Comparison of ENCODE assay signal across 8 mouse cellular contexts in the genomic region with DNA sequence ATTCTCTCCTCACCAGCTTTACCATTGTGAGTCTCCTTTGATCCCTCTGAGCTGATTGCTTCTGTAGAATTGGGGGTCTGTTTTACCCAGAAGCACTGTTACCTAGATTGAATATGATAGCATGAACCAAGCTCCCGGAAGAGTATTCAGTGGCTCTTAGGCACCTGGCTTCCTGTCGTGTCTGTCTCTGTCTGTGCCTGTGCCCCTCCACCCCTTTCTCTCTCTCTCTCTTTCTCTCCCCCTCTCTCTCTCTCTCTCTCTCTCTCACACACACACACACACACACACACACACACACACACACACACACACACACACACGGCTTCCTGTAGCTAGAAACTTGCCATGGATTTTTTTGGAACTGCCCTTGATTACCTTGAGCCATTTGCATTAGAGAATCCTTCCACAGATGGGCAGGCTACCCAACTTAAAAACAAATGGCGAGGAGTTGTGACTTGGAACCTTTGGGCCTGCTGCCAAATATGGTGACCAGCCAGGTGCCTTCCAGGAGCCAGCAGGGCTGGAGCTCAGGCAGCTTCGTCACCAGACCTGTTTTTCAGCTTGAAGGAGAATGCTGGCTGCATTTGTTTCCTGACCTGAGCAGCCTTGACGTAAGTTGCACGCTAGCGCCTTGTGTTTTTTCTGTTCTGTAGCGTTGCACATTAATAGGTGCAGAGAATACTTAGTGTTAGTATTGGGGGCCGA. TPM values are rescaled to one million over a fixed set of nuclear protein-coding genes. Genes with fewer than 3 reads are reported as not detected.
DNase-seq lines count a peak whose midpoint lies in the region.

No protein-coding gene starts in this region.

- H3K36me3 ChIP-seq in heart, embryonic 10.5 days: peaks cover 41% of the 10 kb centered on the region

- intact Hi-C loops in left cerebral cortex, postnatal 25 days (cut with DNase I): no loop called here

- no peaks in the 10 kb centered on the region for H3K27me3 ChIP-seq in heart, embryonic 10.5 days (ENCODE audit: insufficient read depth, poor library complexity, severe bottlenecking)

- H3K4me1 ChIP-seq in heart, embryonic 10.5 days: peaks cover 16% of the 10 kb centered on the region; the same call in 1 of the 2 replicates

- 85% methylated on average over 10 of the region's 10 CpGs for WGBS in heart, embryonic 10.5 days

- peak; percentile 41 for DNase-seq in testis, postnatal 14 days (ENCODE audit: low spot score)
- DNase-seq in testis, postnatal 10 days (ENCODE audit: low spot score): no peak
- DNase-seq in cerebellum, postnatal 10 days: peak; percentile 63 to 68
- DNase-seq in kidney, postnatal 25 days: peak; percentile 90 to 93
- DNase-seq in urinary bladder, postnatal 14 days (ENCODE audit: low spot score): peak; percentile 90
- DNase-seq in left cerebral cortex, postnatal 25 days (ENCODE audit: low spot score in 2 of 2): no peak
- no peak for DNase-seq in B cell, adult 2 months
- DNase-seq in heart, embryonic 10.5 days (ENCODE audit: low spot score): no peak

- H3K9me3 ChIP-seq in heart, embryonic 10.5 days: no peaks in the 10 kb centered on the region

- no peak overlapping the region for H3K4me3 ChIP-seq in heart, embryonic 10.5 days

- no peak overlapping the region for H3K27ac ChIP-seq in heart, embryonic 10.5 days

RNA-seq across cellular contexts. Expression of gene Bhlha15, which starts 27.1 kb away (rescaled TPM):
- under 1 TPM; 0.25 to 0.30 TPM for total RNA-seq in left cerebral cortex, postnatal 25 days (2021)
- 1.3 TPM in 2 replicates for polyA plus RNA-seq in heart, embryonic 10.5 days (2016; fragmentation: Nextera tagmentation; extraction: Ambion mirVana)

Comparison
In these comparisons a context has a peak if more than half of its experiments do, and no peak if none do; other contexts are left out.
1. DNase-seq: peak in testis, postnatal 14 days (single experiment), cerebellum, postnatal 10 days (2 of 2), kidney, postnatal 25 days (2 of 2) and urinary bladder, postnatal 14 days (single experiment); none in testis, postnatal 10 days (single experiment), left cerebral cortex, postnatal 25 days (0 of 2), B cell, adult 2 months (0 of 2) and heart, embryonic 10.5 days (single experiment).